Mouse (Mus musculus): ENCODE measurements at regions not wholly inside any gene's neighbourhood (a gene's known extent, or its start where the extent isn't known, plus 50 kb on each side); places are given as distances from the start of the nearest gene placed in this dataset.

GRCm38 (mm10) chr2:75538114-75538513 lies 120.9 kb upstream of the Hnrnpa3 start:
- no peaks in the 10 kb centered on the region for H3K9me3 ChIP-seq (replicated peaks)
- H3K4me3 ChIP-seq: no peak overlapping the region
- H3K36me3 ChIP-seq: no peaks in the 10 kb centered on the region
- ATAC-seq (ENCODE audit: low FRiP score): no peak
- H3K4me2 ChIP-seq (replicated peaks): no peak overlapping the region
- H3K27me3 ChIP-seq: no peaks in the 10 kb centered on the region
- peaks cover 3% of the 10 kb centered on the region; the same call in 1 of the 2 replicates for H3K4me1 ChIP-seq
- 0 out of 2 replicates have a peak overlapping the region, but pooled peaks have one; percentile 32 for H3K27ac ChIP-seq
- H3K9ac ChIP-seq: no peak overlapping the region
- WGBS: 30% methylated on average over 4 of the region's 4 CpGs

GRCm38 (mm10) chr2:75539726-75540125 lies 119.3 kb upstream of the Hnrnpa3 start:
- no peak overlapping the region for H3K9ac ChIP-seq
- H3K4me1 ChIP-seq: peaks cover 3% of the 10 kb centered on the region; the same call in 1 of the 2 replicates
- ATAC-seq (ENCODE audit: low FRiP score): no peak
- no peaks in the 10 kb centered on the region for H3K36me3 ChIP-seq
- H3K9me3 ChIP-seq (replicated peaks): no peaks in the 10 kb centered on the region
- H3K27ac ChIP-seq: no peak overlapping the region
- H3K4me2 ChIP-seq (replicated peaks): no peak overlapping the region
- no peaks in the 10 kb centered on the region for H3K27me3 ChIP-seq
- no peak overlapping the region for H3K4me3 ChIP-seq
- WGBS: 91% methylated on average over 6 of the region's 6 CpGs

GRCm38 (mm10) chr2:75542331-75542730 lies 116.7 kb upstream of the Hnrnpa3 start:
- Histone ChIP-seq H3K4me3 (no peak overlapping the region), H3K9me3 (replicated peaks) (no peaks in the 10 kb centered on the region), H3K4me1 (peaks cover 3% of the 10 kb centered on the region; the same call in 1 of the 2 replicates), H3K9ac (no peak overlapping the region), H3K36me3 (no peaks in the 10 kb centered on the region), H3K4me2 (replicated peaks) (no peak overlapping the region), H3K27me3 (no peaks in the 10 kb centered on the region), H3K27ac (no peak overlapping the region)
- WGBS: 82% methylated on average over 5 of the region's 5 CpGs
- no peak for ATAC-seq (ENCODE audit: low FRiP score)

GRCm38 (mm10) chr2:75542781-75543180 lies 116.3 kb upstream of the Hnrnpa3 start:
- H3K36me3 ChIP-seq: no peaks in the 10 kb centered on the region
- no peaks in the 10 kb centered on the region for H3K9me3 ChIP-seq (replicated peaks)
- peaks cover 3% of the 10 kb centered on the region; the same call in 1 of the 2 replicates for H3K4me1 ChIP-seq
- H3K4me2 ChIP-seq (replicated peaks): no peak overlapping the region
- no peak overlapping the region for H3K9ac ChIP-seq
- H3K27me3 ChIP-seq: no peaks in the 10 kb centered on the region
- 67% methylated on average over 5 of the region's 5 CpGs for WGBS
- ATAC-seq (ENCODE audit: low FRiP score): no peak
- H3K27ac ChIP-seq: no peak overlapping the region
- no peak overlapping the region for H3K4me3 ChIP-seq

- H3K27ac ChIP-seq: no peak overlapping the region
- WGBS: 89% methylated on average over 7 of the region's 7 CpGs
- no peak overlapping the region for H3K4me2 ChIP-seq (replicated peaks)
- H3K9me3 ChIP-seq (replicated peaks): no peaks in the 10 kb centered on the region
- ATAC-seq (ENCODE audit: low FRiP score): no peak
- H3K9ac ChIP-seq: no peak overlapping the region
- no peaks in the 10 kb centered on the region for H3K36me3 ChIP-seq
- H3K27me3 ChIP-seq: no peaks in the 10 kb centered on the region
- no peak overlapping the region for H3K4me3 ChIP-seq
- no peaks in the 10 kb centered on the region for H3K4me1 ChIP-seq
Measured at GRCm38 (mm10) chr2:75545971-75546370, 113.1 kb upstream of the Hnrnpa3 start.

- H3K27ac ChIP-seq: no peak overlapping the region
- H3K36me3 ChIP-seq: no peaks in the 10 kb centered on the region
- WGBS: 92% methylated on average over 8 of the region's 8 CpGs
- H3K9ac ChIP-seq: no peak overlapping the region
- H3K9me3 ChIP-seq (replicated peaks): no peaks in the 10 kb centered on the region
- no peak for ATAC-seq (ENCODE audit: low FRiP score)
- H3K4me3 ChIP-seq: no peak overlapping the region
- H3K4me1 ChIP-seq: no peaks in the 10 kb centered on the region; the same call in 1 of the 2 replicates
- no peak overlapping the region for H3K4me2 ChIP-seq (replicated peaks)
- no peaks in the 10 kb centered on the region for H3K27me3 ChIP-seq
Measured at GRCm38 (mm10) chr2:75555676-75556075, 103.4 kb upstream of the Hnrnpa3 start.

GRCm38 (mm10) chr2:75556744-75557143 lies 102.3 kb upstream of the Hnrnpa3 start:
- no peak overlapping the region for H3K4me3 ChIP-seq
- 63% methylated on average over 7 of the region's 7 CpGs for WGBS
- no peaks in the 10 kb centered on the region; the same call in 1 of the 2 replicates for H3K4me1 ChIP-seq
- no peak overlapping the region for H3K27ac ChIP-seq
- ATAC-seq (ENCODE audit: low FRiP score): no peak
- no peaks in the 10 kb centered on the region for H3K27me3 ChIP-seq
- no peaks in the 10 kb centered on the region for H3K9me3 ChIP-seq (replicated peaks)
- H3K4me2 ChIP-seq (replicated peaks): no peak overlapping the region
- no peak overlapping the region for H3K9ac ChIP-seq
- no peaks in the 10 kb centered on the region for H3K36me3 ChIP-seq

- no peaks in the 10 kb centered on the region for H3K9me3 ChIP-seq (replicated peaks)
- no peak overlapping the region for H3K9ac ChIP-seq
- H3K4me1 ChIP-seq: no peaks in the 10 kb centered on the region; the same call in 1 of the 2 replicates
- no peak overlapping the region for H3K4me2 ChIP-seq (replicated peaks)
- H3K27ac ChIP-seq: no peak overlapping the region
- no peak for ATAC-seq (ENCODE audit: low FRiP score)
- no peaks in the 10 kb centered on the region for H3K36me3 ChIP-seq
- no peak overlapping the region for H3K4me3 ChIP-seq
- WGBS: 75% methylated on average over 11 of the region's 11 CpGs
- H3K27me3 ChIP-seq: no peaks in the 10 kb centered on the region
Measured at GRCm38 (mm10) chr2:75557392-75557791, 101.7 kb upstream of the Hnrnpa3 start.

GRCm38 (mm10) chr2:75559920-75560319 lies 99.1 kb upstream of the Hnrnpa3 start:
- H3K36me3 ChIP-seq: no peaks in the 10 kb centered on the region
- WGBS: 72% methylated on average over 6 of the region's 6 CpGs
- no peak overlapping the region for H3K4me2 ChIP-seq (replicated peaks)
- H3K4me1 ChIP-seq: no peaks in the 10 kb centered on the region; the same call in 1 of the 2 replicates
- H3K27me3 ChIP-seq: no peaks in the 10 kb centered on the region
- no peak overlapping the region for H3K9ac ChIP-seq
- ATAC-seq (ENCODE audit: low FRiP score): no peak
- no peaks in the 10 kb centered on the region for H3K9me3 ChIP-seq (replicated peaks)
- H3K27ac ChIP-seq: no peak overlapping the region
- H3K4me3 ChIP-seq: no peak overlapping the region

- no peaks in the 10 kb centered on the region for H3K4me1 ChIP-seq
- no peak overlapping the region for H3K27ac ChIP-seq
- no peak for ATAC-seq (ENCODE audit: low FRiP score)
- no peak overlapping the region for H3K4me2 ChIP-seq (replicated peaks)
- H3K4me3 ChIP-seq: no peak overlapping the region
- no peaks in the 10 kb centered on the region for H3K27me3 ChIP-seq
- 67% methylated on average over 9 of the region's 9 CpGs for WGBS
- no peaks in the 10 kb centered on the region for H3K9me3 ChIP-seq (replicated peaks)
- no peak overlapping the region for H3K9ac ChIP-seq
- no peaks in the 10 kb centered on the region for H3K36me3 ChIP-seq
Measured at GRCm38 (mm10) chr2:75563253-75563913, 95.7 kb upstream of the Hnrnpa3 start.

GRCm38 (mm10) chr2:75564809-75565208 lies 94.3 kb upstream of the Hnrnpa3 start:
- 65% methylated on average over 5 of the region's 5 CpGs for WGBS
- no peak for ATAC-seq (ENCODE audit: low FRiP score)
- Histone ChIP-seq H3K4me3 (no peak overlapping the region), H3K36me3 (no peaks in the 10 kb centered on the region), H3K4me1 (no peaks in the 10 kb centered on the region), H3K27ac (no peak overlapping the region), H3K27me3 (no peaks in the 10 kb centered on the region), H3K9me3 (replicated peaks) (no peaks in the 10 kb centered on the region), H3K9ac (no peak overlapping the region), H3K4me2 (replicated peaks) (no peak overlapping the region)

- Histone ChIP-seq H3K27ac (no peak overlapping the region), H3K4me1 (no peaks in the 10 kb centered on the region), H3K4me3 (no peak overlapping the region), H3K36me3 (no peaks in the 10 kb centered on the region), H3K27me3 (no peaks in the 10 kb centered on the region), H3K9me3 (replicated peaks) (no peaks in the 10 kb centered on the region), H3K9ac (no peak overlapping the region), H3K4me2 (replicated peaks) (no peak overlapping the region)
- 88% methylated on average over 4 of the region's 4 CpGs for WGBS
- no peak for ATAC-seq (ENCODE audit: low FRiP score)
Measured at GRCm38 (mm10) chr2:75567131-75567530, 91.9 kb upstream of the Hnrnpa3 start.

- H3K4me1 ChIP-seq: no peaks in the 10 kb centered on the region
- no peak for ATAC-seq (ENCODE audit: low FRiP score)
- no peaks in the 10 kb centered on the region for H3K36me3 ChIP-seq
- H3K4me2 ChIP-seq (replicated peaks): no peak overlapping the region
- no peaks in the 10 kb centered on the region for H3K27me3 ChIP-seq
- WGBS: 92% methylated on average over 6 of the region's 6 CpGs
- H3K27ac ChIP-seq: no peak overlapping the region
- no peak overlapping the region for H3K9ac ChIP-seq
- no peak overlapping the region for H3K4me3 ChIP-seq
- no peaks in the 10 kb centered on the region for H3K9me3 ChIP-seq (replicated peaks)
Measured at GRCm38 (mm10) chr2:75569756-75570155, 89.3 kb upstream of the Hnrnpa3 start.

Measured in hindbrain, embryonic 12.5 days (tissue).